Mouse (Mus musculus) gastrocnemius, adult 2 months (tissue): Measurements from ENCODE around the gene Pkdcc. TPM values are rescaled to one million over a fixed set of nuclear protein-coding genes. Genes with fewer than 3 reads are reported as not detected.
A peak's percentile ranks its signal among the peaks of the same experiment; 100 is the strongest.

Experiments used
- DNase-seq: peaks from one replicate; pipeline ENCODE4 v3.0.0; 2022
- H3K27ac ChIP-seq: fragments of 200-600 bp; 2 replicates; pipeline ENCODE4 v1.8.1; 2022; ENCODE audit warnings: mild to moderate bottlenecking
- H3K4me3 ChIP-seq: fragments of 200-600 bp; 2 replicates; pipeline ENCODE4 v1.8.1; 2022; ENCODE audit warnings: mild to moderate bottlenecking, moderate library complexity
- CTCF ChIP-seq: fragments of 200-600 bp; IDR thresholded peaks from 2 replicates; pipeline ENCODE4 v1.8.1; 2022; ENCODE audit warnings: antibody characterized with exemption, mild to moderate bottlenecking, moderate library complexity
- intact Hi-C: fragments of 180-260 bp; cut with DNase I; formaldehyde crosslinking; loops from one replicate; pipeline ENCODE4 v1.15.1; 2025
- total RNA-seq, 2 experiments: library from RNA; stranded (reverse); gene quantifications; 2 replicates each; pipeline ENCODE4 v1.2.3; 2021

Pkdcc gene
- total RNA-seq, 2 experiments from 2014 or later, result 96.3 to 115 TPM

DNA sequence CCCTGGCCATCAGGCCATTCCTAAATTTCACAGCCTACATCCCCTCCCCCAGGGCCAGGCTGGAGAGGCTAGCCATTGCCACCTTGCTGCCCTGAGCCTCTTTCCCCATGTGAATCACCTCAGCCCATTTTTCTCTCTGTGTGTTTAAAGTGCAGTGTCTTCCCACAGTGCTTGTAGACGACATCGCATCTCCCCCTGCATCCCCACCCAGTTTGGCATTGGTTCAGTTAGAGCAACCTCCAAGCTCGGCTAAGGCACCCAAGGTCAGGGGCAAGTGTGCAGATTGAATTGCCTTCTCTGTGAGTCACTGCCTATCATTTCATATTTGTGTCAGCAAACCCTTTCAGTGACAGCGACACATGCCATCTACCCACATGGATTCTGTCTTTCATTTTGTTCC is 20.6 kb upstream of the Pkdcc start:
- no peak for TF ChIP-seq CTCF
- no peak overlapping the region for H3K4me3 ChIP-seq
- H3K27ac ChIP-seq, result peak overlapping the region; percentile 71
- intact Hi-C loops, result no loop called here
- DNase-seq, result peak; percentile 54

DNA sequence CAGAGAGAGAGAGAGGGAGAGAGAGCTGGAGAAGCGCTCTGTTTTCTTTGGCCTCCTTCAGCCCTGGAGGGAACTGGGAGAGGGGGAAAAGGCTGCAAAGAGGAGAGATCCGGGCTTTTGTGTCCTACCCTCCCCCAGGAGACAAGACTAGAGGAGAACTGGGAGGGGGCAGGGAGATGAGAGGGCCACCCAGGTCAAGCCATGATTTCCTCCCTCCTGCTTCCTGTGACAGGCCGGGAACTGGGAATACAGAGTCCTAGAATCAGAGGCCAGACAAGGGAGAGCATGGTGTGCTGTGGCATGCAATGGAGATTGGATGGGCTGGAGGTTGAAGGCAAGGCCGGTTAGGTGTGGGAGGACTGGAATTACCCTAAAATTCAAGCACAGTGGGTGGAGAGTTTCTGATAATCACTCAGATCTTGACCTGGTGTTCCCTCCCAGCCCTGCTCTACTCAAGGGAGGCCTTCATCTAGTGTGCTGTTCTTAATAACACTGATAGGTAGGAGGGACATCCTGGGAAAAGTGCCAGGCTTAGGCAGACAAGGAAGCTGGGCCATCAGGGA is 17.6 kb upstream of the Pkdcc start:
- peak overlapping the region; percentile 74 for H3K27ac ChIP-seq
- TF ChIP-seq CTCF, result no peak
- peak; percentile 38 for DNase-seq
- intact Hi-C loops, result no loop called here
- H3K4me3 ChIP-seq, result no peak overlapping the region

DNA sequence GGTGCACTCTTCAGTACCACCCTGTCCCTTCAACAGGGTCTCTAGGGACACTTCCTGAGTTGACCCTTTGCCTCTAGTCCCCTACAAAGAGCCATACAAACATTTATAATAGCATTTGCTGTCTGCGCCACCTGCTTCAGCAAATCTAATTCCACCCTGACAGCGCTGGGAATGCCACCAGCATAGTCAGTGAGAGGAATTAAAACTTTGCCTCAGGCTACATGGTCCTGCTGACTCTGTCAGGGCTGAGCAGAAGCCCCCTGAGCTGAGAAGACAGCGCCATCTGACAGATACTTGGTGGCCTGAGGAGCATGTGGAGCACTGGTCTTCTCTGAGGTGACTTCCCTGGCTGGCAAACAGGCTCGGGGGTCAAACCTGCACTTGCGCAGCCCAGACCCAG is 14.6 kb upstream of the Pkdcc start:
- DNase-seq, result no peak
- H3K27ac ChIP-seq, result peak overlapping the region; percentile 28; the same call in 1 of the 2 replicates
- H3K4me3 ChIP-seq, result no peak overlapping the region
- no peak for TF ChIP-seq CTCF
- intact Hi-C loops, result no loop called here

DNA sequence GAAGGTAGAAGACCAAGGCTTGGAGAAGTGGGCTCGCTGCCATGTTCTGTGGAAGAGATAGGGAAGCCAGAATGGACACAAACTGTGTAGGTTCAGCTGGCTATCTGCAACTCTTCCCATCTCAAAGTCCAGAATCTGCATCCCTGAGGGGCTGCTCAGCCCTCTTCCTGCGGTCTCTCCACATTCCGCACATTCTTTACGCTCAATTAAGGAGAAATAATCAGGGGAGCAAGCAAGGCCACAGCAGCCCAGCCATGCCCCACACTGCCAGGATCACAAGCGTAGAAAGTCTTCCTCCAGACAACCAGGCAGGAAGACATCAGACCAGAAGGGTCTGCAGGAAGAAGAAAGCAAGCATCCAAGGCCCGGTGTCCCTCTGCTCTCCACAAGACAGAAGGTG is 13.8 kb upstream of the Pkdcc start:
- no peak overlapping the region for H3K4me3 ChIP-seq
- no peak for DNase-seq
- H3K27ac ChIP-seq, result no peak overlapping the region
- no peak for TF ChIP-seq CTCF
- intact Hi-C loops, result no loop called here

DNA sequence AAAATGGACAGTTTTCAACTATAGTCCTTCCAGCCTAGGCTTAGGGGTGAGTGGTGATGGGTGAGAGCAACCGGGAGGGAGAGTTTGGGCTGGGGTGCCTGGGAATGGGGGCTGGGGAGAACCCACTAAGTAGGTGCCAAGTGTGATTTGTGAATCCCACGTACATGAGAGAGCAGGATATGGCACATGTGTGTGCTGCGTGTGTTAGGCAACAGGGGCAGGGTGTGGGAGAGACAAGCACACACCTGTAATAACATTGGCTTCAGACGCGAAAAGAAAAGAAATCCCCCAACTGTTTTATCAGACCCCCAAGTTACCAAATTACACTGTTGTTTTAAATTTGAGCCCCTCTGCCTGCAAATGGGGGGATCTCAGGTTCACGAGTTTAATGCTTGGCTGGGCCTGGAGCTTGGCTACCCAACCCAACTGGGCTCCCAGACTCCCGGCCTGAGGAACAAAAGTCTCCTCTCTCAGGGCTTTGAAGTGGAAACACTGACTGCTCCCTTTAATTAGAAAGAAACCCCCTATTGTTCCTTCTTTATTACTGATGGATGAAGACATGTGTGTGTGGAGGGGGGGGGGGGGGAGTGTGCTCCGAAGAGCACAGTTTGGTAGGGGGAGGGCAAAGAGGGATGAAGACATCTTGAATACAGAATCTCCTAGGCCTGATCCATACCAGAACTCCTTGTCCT is 11.3 kb upstream of the Pkdcc start:
- intact Hi-C loops, result no loop called here
- H3K27ac ChIP-seq, result no peak overlapping the region
- peak; percentile 3 for DNase-seq
- no peak overlapping the region for H3K4me3 ChIP-seq
- TF ChIP-seq CTCF, result no peak

DNA sequence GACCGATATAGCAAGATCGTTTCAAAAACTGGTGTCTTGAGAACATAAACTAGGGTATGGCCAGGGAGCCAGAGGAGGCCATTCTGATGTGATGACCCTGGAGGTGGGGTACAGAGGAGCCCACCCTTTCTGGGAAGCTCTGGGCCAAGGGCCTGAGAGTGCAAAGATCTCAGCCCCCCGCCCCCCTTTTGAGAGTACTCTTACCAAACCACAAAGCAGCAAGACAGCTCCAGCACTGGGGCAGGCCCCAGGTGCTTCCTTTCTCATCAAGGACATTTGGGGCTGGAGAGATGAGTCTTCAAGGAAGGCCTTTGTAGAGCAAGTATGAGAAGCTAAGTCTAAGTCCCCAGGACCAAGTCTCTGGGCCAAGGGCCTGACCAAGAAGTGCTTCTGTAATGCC is 7.8 kb upstream of the Pkdcc start:
- DNase-seq, result no peak
- Histone ChIP-seq H3K27ac (no peak overlapping the region), H3K4me3 (no peak overlapping the region)
- TF ChIP-seq CTCF, result no peak
- intact Hi-C loops, result no loop called here

GRCm38 (mm10) chr17:83208455-83208854 is 6.6 kb upstream of the Pkdcc start:
- Histone ChIP-seq H3K27ac (no peak overlapping the region), H3K4me3 (no peak overlapping the region)
- no peak for TF ChIP-seq CTCF
- no peak for DNase-seq
- intact Hi-C loops, result no loop called here

- intact Hi-C loops, result no loop called here
- no peak overlapping the region for H3K4me3 ChIP-seq
- DNase-seq, result peak; percentile 75
- TF ChIP-seq CTCF, result peak; percentile 24; the same call in 1 of the 2 replicates
- peak overlapping the region; percentile 61 for H3K27ac ChIP-seq
Observed at GRCm38 (mm10) chr17:83210531-83210930, 4.6 kb upstream of the Pkdcc start.

GRCm38 (mm10) chr17:83211196-83211595 is 3.9 kb upstream of the Pkdcc start:
- no peak overlapping the region for H3K4me3 ChIP-seq
- DNase-seq, result no peak
- H3K27ac ChIP-seq, result peak overlapping the region; percentile 61
- TF ChIP-seq CTCF, result no peak
- intact Hi-C loops, result no loop called here

DNA sequence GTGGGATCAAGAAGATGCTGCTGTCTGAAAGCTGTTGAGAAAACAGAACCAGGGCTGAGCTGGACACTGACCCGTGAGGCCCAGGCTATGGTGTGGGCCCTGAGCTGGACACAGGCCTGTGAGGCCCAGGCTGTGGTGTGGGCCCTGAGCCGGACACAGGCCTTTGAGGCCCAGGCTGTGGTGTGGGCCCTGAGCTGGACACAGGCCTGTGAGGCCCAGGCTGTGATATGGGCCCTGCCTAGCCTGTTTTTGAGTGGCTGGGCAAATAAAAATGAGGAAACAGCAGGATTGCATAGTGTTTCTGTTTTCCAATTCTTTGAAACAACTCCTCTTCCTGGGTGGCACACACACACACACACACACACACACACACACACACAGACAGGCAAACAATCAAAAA is 2.7 kb upstream of the Pkdcc start:
- TF ChIP-seq CTCF, result no peak
- intact Hi-C loops, result no loop called here

DNA sequence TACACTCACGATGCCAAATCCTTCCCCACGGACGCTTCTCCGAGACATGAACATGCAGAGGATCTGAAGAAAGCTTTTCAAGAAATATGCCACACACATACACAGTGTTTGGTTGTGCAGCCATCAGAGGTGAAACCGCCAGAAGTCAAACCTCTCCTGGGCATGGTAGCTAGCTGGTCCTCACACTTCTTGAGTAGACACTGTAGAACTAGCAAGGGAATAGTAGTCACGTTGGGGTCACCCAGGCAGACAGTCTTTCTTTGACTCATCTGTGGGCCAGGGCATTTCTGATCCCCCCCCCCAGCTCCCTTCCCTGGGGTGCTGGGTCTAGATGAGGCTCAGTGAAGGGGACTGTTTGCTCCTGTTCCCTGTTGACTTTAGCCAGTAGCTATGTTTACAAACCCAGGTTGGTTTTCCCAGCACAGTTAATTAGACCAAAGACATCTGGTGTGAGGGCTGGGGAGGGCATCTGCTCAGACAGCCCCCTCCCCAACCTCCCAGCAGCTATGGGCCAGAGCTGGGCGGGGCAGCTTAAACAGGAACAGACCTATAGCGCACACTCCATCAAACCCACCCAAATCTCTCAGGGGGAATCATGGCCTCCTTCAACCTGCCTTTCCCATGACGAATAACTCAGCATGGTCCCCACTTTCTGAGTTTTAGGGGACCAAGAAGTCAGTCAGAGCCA is 1.7 kb upstream of the Pkdcc start:
- no peak for DNase-seq
- no peak for TF ChIP-seq CTCF
- intact Hi-C loops, result no loop called here
- Histone ChIP-seq H3K4me3 (peak overlapping the region; percentile 96), H3K27ac (peak overlapping the region; percentile 94)

More for the DNA sequence above, 2.7 kb upstream of the Pkdcc start:
- no peak overlapping the region for H3K4me3 ChIP-seq
- peak overlapping the region; percentile 40 for H3K27ac ChIP-seq
- no peak for DNase-seq

GRCm38 (mm10) chr17:83214161-83214592 is 915 bp upstream of the Pkdcc start:
- TF ChIP-seq CTCF, result peak; percentile 19; the same call in 1 of the 2 replicates
- intact Hi-C loops, result no loop called here
- H3K4me3 ChIP-seq, result peak overlapping the region; percentile 96
- peak; percentile 68 for DNase-seq
- H3K27ac ChIP-seq, result peak overlapping the region; percentile 94

- Histone ChIP-seq H3K4me3 (peak overlapping the region; percentile 96), H3K27ac (peak overlapping the region; percentile 94)
- intact Hi-C loops, result loop anchor here (1.0 to 5.0 kb wide), 2 partner anchors 58 to 113 kb away; no protein-coding TSS in a partner anchor
- DNase-seq, result peak; percentile 74
- TF ChIP-seq CTCF, result no peak
Observed at GRCm38 (mm10) chr17:83215529-83216244, 595 bp downstream of the Pkdcc start.
